Mouse (Mus musculus) ES-Bruce4 (cell line): Measurements from ENCODE around the gene Mast4.

ENCODE experiments used
- CTCF ChIP-seq: IDR thresholded peaks from one replicate; pipeline ENCODE4 v1.8.1; 2011; ENCODE audit warnings: low read depth, low read length
- POLR2A ChIP-seq: IDR thresholded peaks from one replicate; pipeline ENCODE4 v1.8.1; 2011; ENCODE audit warnings: low read length; ENCODE audit not compliant: insufficient read depth

DNA sequence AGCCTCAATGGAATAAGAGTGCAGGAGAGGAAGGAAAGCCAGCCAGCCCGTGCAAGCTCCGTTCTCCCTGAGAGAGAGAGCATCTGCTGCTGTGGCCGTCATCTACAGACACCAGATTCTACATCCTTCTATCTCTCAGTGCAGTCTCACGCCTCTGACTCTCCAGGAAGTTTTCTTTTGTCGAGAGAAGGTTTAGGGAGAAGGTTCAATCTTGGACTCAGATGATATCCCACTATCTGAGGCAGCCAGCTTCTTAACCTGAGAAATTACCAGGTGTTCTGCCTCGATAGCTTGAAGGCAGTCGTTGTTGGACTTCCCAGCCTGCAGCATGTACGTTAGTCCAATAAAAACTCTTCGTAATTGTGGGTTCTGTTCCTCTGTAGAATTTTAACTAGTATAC, 127.7 kb downstream of the Mast4 start:
- TF ChIP-seq CTCF: no peak
- no peak for TF ChIP-seq POLR2A
